Mouse (Mus musculus) heart, embryonic 11.5 days (tissue): ENCODE results near the gene Gm21119. TPM values are rescaled to one million over a fixed set of nuclear protein-coding genes. Genes with fewer than 3 reads are reported as not detected.
"Not testable (repeated sequence)": the region's sequence is repeated elsewhere in the genome, so short reads cannot be mapped to it uniquely, and the experiment has no call there.

ENCODE experiments used
- ATAC-seq: fragments of 200-750 bp; cut with Nextera tagmentation; replicated peaks from 2 replicates; pipeline ENCODE4 v1.8.0; 2017; ENCODE audit warnings: moderate library complexity; ENCODE audit not compliant: insufficient number of reproducible peaks, low FRiP score, low TSS enrichment
- H3K27ac ChIP-seq: fragments of 300-500 bp; sonication (generic); 2 replicates; pipeline ENCODE4 v1.5.1; 2014; ENCODE audit warnings: mild to moderate bottlenecking, low read depth, low read length
- H3K27me3 ChIP-seq: fragments of 300-500 bp; sonication (generic); 2 replicates; pipeline ENCODE4 v1.6.1; 2014; ENCODE audit warnings: mild to moderate bottlenecking, low read length, mixed read lengths; ENCODE audit not compliant: control insufficient read depth, insufficient read depth
- H3K36me3 ChIP-seq: fragments of 300-500 bp; sonication (generic); 2 replicates; pipeline ENCODE4 v1.6.1; 2014; ENCODE audit warnings: mild to moderate bottlenecking, low read length, moderate library complexity, mixed read lengths; ENCODE audit not compliant: control insufficient read depth, insufficient read depth
- H3K4me1 ChIP-seq: fragments of 300-500 bp; sonication (generic); 2 replicates; pipeline ENCODE4 v1.6.1; 2014; ENCODE audit warnings: low read length; ENCODE audit not compliant: control insufficient read depth, insufficient read depth
- H3K4me2 ChIP-seq: fragments of 300-500 bp; sonication (generic); 2 replicates; pipeline ENCODE4 v1.6.1; 2014; ENCODE audit warnings: mild to moderate bottlenecking, moderate library complexity
- H3K4me3 ChIP-seq: fragments of 300-500 bp; sonication (generic); 2 replicates; pipeline ENCODE4 v1.5.1; 2014; ENCODE audit warnings: low read depth, low read length
- H3K9ac ChIP-seq: fragments of 300-500 bp; sonication (generic); 2 replicates; pipeline ENCODE4 v1.6.1; 2014; ENCODE audit warnings: mild to moderate bottlenecking, low read depth, low read length, moderate library complexity
- H3K9me3 ChIP-seq: fragments of 300-500 bp; sonication (generic); replicated peaks from 2 replicates; pipeline ENCODE4 v1.6.1; 2016; ENCODE audit warnings: low read length; ENCODE audit not compliant: control insufficient read depth
- WGBS: fragments of 180-500 bp; shearing (Covaris S2); extraction: QIAGEN DNeasy Blood & Tissue Kit; methylation state at CpG from one replicate; pipeline ENCODE4 v1.1.7; 2014; ENCODE audit not compliant: insufficient replicate concordance; 5-methylcytosine and 5-hydroxymethylcytosine counted together
- polyA plus RNA-seq: library from polyadenylated mRNA; unstranded; fragments of >200 nt; fragmentation: Nextera tagmentation; extraction: Ambion mirVana; gene quantifications from 2 replicates; pipeline ENCODE4 v1.2.1, GENCODE M21; 2014

Gene Gm21119
- polyA plus RNA-seq, 1 experiment from 2014 or later, result 0.17 TPM

DNA sequence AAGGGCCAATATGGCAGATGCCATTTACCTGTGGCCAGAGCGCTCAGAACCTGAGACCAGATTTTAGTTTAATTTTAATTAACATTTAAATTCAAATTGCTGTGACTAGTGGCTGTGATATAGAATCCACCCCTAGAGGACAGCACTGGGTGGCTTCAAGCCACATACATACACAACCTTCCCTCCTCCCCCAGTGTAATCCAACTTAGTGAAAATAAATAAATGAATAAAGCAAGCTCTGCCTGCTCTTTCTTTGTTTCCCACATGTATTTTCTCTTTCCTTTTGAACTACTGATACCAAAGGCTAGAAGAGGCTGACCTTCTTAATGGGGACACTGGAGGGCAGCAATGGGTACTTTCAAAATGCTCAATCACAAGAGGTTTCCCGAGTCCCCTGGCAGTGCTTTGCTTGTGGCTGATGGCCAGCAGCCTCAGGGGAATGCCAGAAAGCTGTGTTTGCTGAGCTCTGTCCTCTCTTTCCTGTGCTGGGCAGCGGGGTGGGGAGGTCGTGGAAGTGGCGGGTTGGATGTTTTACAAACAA is 21.9 kb upstream of the Gm21119 start:
- H3K4me2 ChIP-seq, H3K9ac ChIP-seq, ATAC-seq, H3K36me3 ChIP-seq, H3K27ac ChIP-seq, H3K4me3 ChIP-seq, H3K27me3 ChIP-seq, H3K4me1 ChIP-seq, H3K9me3 ChIP-seq: not testable (repeated sequence)
- WGBS, result 50% methylated on average over 1 of the region's 5 CpGs

DNA sequence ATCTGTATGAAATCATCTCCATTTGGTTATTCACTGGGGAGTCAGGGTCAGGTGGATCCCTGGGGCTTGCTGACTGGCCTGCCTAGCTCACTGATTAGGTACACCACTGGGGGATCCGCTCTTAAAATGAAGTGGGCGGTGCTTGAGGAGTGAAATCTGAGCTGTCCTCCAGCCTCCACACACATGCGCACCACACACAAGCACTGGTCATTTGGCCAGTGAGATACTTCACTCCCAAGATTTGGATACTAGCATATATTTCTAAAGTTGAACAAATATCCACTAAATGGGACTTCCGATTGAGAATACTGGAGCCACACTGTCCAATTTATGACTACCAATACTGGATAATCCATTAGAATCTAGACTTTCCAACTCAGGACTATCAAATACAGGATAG is 20.9 kb upstream of the Gm21119 start:
- WGBS, result no CpG with 5 or more reads among the region's 4 CpGs
- H3K9ac ChIP-seq, H3K27me3 ChIP-seq, H3K9me3 ChIP-seq, H3K27ac ChIP-seq, ATAC-seq, H3K4me3 ChIP-seq, H3K36me3 ChIP-seq, H3K4me1 ChIP-seq, H3K4me2 ChIP-seq: not testable (repeated sequence)

DNA sequence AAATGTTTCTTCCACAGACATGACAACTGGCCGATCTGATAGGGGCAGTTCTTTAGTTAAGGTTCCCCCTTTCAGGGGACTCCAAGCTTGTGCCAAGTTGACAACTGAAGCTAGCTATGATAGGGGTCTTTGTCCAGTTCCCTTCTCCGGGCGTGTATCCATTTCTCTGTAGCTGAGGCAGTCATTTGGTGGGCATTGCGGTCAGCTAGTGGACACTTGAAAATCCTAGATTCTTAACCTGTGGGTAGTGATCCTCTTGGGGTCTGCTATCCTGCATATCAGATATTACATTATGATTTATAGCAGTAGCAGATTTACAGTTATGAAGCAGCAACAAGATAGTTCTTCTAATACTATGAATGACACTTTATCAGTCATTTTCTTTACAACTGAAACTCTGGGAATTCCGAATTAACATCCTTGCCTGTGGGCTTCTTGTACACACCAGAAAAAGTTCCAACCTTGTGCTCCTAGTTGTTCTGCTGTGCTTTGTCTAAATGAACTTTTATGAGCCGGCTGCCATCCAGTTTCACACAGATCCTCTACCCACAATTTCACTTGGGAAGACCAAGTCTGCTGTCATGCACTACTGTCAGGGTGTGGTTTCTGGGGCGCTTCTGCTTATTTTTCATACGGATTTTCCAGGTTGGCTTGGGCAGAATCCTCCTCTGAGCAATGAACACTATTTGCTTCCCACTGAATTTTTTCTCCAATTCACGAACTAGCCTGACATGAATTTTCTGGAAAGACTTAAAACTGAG is 18.5 kb upstream of the Gm21119 start:
- not testable (repeated sequence) for H3K4me1 ChIP-seq, H3K36me3 ChIP-seq, H3K4me3 ChIP-seq, H3K9me3 ChIP-seq, H3K4me2 ChIP-seq, H3K27ac ChIP-seq, H3K9ac ChIP-seq, H3K27me3 ChIP-seq
- ATAC-seq, result peak; percentile 60; the same call in 1 of the 2 replicates
- WGBS, result 74% methylated on average over 5 of the region's 9 CpGs

DNA sequence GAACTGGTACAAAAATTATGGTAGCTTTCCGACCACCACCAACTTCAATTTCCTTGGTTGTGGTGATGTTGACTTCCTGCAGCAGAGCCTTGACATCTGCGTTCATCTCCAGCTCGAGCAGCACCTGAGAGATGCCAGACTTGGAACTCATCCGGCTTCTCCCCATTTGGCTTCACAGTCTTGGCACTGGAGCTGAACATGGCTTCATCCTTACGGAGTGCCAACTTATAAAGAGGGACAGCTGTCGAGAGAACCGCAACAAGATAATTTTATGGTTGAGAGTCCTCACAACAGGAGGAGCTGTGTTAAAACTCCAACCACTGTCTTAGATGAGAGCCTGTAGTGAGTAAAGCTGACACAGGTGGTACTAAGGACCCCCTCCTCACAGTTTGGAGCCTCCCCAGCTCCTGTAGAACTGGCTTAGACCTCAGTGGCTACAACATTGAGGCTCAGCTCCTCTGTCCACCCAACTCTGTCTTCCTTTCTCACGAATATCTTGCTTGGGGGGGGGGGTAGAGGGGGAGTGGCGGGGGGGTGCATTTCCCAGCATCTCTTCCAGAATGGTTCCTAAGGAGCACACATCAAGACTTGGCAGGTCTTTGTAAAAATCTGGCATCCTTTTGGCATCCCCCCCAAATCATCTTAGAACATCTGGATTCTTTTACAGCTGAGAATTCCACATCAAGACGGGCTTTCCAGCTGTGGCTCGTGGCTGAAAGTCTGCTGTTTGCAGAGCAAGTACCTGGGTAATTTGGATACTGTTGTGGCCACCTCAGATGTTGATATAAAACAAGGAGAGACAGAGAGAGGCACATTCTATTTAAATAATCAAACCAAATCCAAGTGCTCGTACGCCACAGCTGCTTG is 17.6 kb upstream of the Gm21119 start:
- ATAC-seq, result peak; percentile 84
- H3K4me1 ChIP-seq, H3K27me3 ChIP-seq, H3K4me2 ChIP-seq, H3K27ac ChIP-seq, H3K9me3 ChIP-seq, H3K36me3 ChIP-seq, H3K9ac ChIP-seq, H3K4me3 ChIP-seq: not testable (repeated sequence)
- 72% methylated on average over 9 of the region's 13 CpGs for WGBS

DNA sequence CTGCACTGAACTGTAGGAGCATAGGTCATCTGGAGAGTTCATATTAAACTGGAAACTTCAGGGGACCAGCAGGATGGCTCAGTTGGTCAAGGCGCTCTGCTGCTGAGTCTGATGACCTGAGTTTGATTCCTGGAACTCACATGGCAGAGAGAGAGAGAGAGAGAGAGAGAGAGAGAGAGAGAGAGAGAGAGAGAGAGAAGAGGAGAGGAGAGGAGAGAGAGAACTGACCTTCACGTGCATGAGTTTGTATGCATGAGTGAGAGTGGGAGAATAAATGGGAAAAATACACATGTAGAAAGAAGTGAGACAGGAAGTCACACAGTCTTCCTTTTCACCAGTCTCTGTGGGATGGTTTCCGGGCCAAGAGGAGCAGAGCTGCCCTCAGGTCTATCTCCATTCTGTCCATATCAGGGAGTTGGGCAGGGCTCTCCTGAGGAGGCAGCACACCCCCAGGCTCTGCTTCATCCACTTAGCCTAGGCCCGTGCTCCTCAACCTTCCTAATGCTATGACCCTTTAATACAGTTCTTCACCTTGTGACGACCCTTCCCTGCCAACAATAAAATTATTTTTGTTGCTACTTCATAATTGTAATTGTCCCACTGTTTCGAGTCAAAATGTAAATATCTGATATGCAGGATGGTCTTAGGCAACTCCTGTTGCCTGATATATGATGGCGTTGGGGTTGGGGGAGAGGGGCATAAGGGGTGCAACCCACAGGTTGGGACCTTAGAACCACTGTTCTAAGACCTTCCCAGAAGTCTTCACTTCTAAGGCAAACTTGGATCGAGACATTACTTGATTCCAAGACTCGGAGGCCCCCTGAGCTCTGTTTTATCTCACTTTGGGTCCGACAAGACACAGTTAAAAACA is 16.2 kb upstream of the Gm21119 start:
- not testable (repeated sequence) for H3K36me3 ChIP-seq, H3K27me3 ChIP-seq, H3K27ac ChIP-seq, H3K4me2 ChIP-seq, H3K4me1 ChIP-seq, H3K9me3 ChIP-seq, H3K9ac ChIP-seq, H3K4me3 ChIP-seq
- peak; percentile 90 for ATAC-seq
- WGBS, result 72% methylated on average over 5 of the region's 10 CpGs

DNA sequence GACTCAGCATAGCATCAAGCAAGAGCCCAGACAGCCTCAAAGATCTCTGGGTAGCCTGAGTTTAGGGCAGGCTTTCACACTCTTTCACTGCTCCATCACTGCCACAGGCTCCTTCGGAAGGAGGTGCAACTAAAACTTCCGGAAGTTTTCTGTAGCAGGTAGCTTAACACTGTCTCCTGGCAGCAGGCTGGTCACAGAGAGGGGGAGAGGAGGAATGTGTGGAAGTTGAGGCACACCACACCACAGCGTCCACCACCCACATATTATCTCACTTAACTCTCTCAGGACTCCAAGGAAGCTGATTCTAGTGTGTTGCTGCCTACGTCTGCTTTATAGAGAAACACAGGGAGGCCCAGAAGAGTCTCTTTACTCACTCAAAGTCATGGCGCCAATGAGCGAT is 15.4 kb upstream of the Gm21119 start:
- WGBS, result 81% methylated on average over 3 of the region's 6 CpGs

DNA sequence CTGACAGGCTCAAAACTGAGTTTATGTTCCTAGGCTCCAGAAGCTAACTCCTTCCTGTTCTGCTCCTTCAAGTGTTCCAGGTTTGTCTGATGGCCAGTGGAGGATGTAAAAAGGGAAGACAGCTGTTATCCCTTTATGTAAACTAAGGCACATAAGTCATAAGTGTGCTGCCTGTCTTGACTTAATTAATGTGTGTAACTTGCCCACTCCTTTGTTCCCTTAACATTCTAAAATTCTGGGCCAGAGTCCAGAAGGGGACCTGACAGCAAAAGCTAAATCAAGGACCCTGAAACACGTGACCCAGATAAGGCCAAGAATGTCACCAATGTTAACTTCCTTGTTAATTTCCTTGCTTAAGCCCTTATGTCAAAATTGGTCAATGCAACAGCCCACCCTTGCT is 3.9 kb upstream of the Gm21119 start:
- WGBS, result no CpG with 5 or more reads among the region's 1 CpGs
- H3K4me3 ChIP-seq, H3K36me3 ChIP-seq, H3K4me2 ChIP-seq, ATAC-seq, H3K27ac ChIP-seq, H3K4me1 ChIP-seq, H3K9ac ChIP-seq, H3K27me3 ChIP-seq, H3K9me3 ChIP-seq: not testable (repeated sequence)

More for the DNA sequence above, 15.4 kb upstream of the Gm21119 start:
- not testable (repeated sequence) for H3K27ac ChIP-seq, H3K4me3 ChIP-seq, H3K36me3 ChIP-seq, H3K9ac ChIP-seq, ATAC-seq, H3K4me2 ChIP-seq, H3K9me3 ChIP-seq, H3K4me1 ChIP-seq, H3K27me3 ChIP-seq

DNA sequence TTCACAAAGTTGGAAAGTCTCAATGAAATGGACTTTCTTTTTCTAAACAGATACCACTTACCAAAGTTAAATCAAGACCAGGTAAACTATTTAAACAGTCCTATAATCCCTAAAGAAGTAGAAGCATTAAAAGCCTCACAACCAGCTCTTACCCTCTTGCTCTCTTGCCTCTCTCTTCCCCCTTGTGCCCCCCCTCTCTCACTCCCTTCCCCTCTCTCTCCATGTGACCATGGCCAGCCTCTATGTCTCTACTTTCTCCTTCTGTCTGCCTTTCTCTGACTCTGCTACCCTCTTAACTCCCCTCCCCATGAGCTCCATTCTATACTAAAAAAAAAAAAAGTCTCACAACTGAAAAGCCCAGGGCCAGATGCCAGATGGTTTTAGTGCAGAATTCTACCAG is 2.0 kb upstream of the Gm21119 start:
- ATAC-seq, H3K36me3 ChIP-seq, H3K9ac ChIP-seq, H3K9me3 ChIP-seq, H3K27ac ChIP-seq, H3K4me3 ChIP-seq, H3K27me3 ChIP-seq, H3K4me2 ChIP-seq, H3K4me1 ChIP-seq: not testable (repeated sequence)
